Mouse (Mus musculus): ENCODE measurements at regions not wholly inside any gene's neighbourhood (a gene's known extent, or its start where the extent isn't known, plus 50 kb on each side); places are given as distances from the start of the nearest gene placed in this dataset.

DNA sequence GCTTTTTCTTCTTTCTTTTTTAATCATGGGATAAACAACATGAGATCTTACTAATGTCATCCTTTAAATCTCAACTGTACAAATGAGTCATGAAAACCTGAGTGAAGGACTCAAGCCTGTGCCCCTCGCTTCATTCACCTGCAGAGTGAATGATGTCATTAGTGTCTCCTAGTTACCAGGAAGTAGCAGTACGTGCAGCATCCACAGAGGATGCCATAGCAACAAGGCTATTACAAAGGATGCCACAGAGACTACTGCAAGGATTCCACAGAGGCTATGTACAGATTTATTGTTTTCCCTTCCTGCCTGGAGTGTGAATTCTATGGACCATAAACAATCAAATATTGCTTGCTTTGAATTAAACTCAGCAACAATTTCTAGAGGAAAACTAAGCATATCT, 98.0 kb upstream of the Fat4 start:
- TF ChIP-seq TAL1 (IDR thresholded peaks at IDR 0.05; ENCODE audit: low read length) = no peak
- no peak for TF ChIP-seq GATA1 (IDR thresholded peaks at IDR 0.05; ENCODE audit: low read length)
- no peak overlapping the region for H3K4me3 ChIP-seq (replicated peaks)
- H3K9me3 ChIP-seq (ENCODE audit: control insufficient read depth, low read length) = no peaks in the 10 kb centered on the region
- H3K27me3 ChIP-seq (ENCODE audit: control insufficient read depth) = no peaks in the 10 kb centered on the region
- H3K4me1 ChIP-seq (ENCODE audit: control insufficient read depth) = no peaks in the 10 kb centered on the region
- H3K36me3 ChIP-seq (ENCODE audit: control insufficient read depth) = no peaks in the 10 kb centered on the region

DNA sequence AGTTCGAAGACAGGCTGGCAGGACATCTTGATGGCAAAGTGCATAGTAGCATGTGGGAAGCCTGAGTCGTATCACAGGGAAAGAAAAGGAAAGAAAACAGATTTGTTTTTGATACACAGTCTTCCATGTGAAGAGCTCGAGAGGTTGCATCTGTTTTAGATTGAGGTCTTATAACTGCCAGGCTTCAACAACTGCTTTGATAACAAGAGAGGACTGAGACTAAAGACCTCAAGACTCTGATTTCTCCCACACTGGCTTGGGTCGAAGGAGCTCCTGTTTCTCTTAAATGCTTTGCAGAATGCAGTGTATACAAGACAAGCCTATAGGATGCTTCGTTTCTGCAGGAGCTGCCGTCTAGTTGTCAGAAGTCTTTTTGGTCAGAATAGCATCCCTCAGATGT, 103.0 kb upstream of the Fat4 start:
- no peaks in the 10 kb centered on the region for H3K9me3 ChIP-seq (ENCODE audit: control insufficient read depth, low read length)
- no peaks in the 10 kb centered on the region for H3K36me3 ChIP-seq (ENCODE audit: control insufficient read depth)
- no peak for TF ChIP-seq GATA1 (IDR thresholded peaks at IDR 0.05; ENCODE audit: low read length)
- TF ChIP-seq TAL1 (IDR thresholded peaks at IDR 0.05; ENCODE audit: low read length) = no peak
- H3K4me3 ChIP-seq (replicated peaks) = no peak overlapping the region
- no peaks in the 10 kb centered on the region for H3K27me3 ChIP-seq (ENCODE audit: control insufficient read depth)
- no peaks in the 10 kb centered on the region for H3K4me1 ChIP-seq (ENCODE audit: control insufficient read depth)

DNA sequence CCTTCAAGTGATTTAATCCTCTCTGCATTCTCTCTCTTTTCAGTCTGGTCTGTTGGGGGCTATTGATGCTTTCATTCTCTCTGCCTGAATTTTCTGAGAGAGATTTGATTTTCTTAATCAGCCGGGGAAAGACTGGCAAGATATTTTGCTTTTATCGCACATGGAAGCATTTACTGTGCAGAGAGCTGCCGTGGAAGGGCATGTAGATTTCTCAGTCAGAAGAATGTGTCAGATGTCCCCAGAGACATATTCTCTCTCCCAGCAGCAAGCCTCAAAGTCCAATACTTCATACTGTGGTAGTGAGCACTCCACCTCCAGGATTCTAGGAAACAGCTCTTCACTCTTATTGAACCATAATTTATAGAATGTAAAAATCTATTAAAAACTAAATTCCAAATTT, 103.7 kb upstream of the Fat4 start:
- Histone ChIP-seq H3K27me3 (ENCODE audit: control insufficient read depth) (no peaks in the 10 kb centered on the region), H3K9me3 (ENCODE audit: control insufficient read depth, low read length) (no peaks in the 10 kb centered on the region), H3K4me3 (replicated peaks) (no peak overlapping the region), H3K36me3 (ENCODE audit: control insufficient read depth) (no peaks in the 10 kb centered on the region), H3K4me1 (ENCODE audit: control insufficient read depth) (no peaks in the 10 kb centered on the region)
- TF ChIP-seq TAL1 (IDR thresholded peaks at IDR 0.05; ENCODE audit: low read length) (no peak), GATA1 (IDR thresholded peaks at IDR 0.05; ENCODE audit: low read length) (no peak)

DNA sequence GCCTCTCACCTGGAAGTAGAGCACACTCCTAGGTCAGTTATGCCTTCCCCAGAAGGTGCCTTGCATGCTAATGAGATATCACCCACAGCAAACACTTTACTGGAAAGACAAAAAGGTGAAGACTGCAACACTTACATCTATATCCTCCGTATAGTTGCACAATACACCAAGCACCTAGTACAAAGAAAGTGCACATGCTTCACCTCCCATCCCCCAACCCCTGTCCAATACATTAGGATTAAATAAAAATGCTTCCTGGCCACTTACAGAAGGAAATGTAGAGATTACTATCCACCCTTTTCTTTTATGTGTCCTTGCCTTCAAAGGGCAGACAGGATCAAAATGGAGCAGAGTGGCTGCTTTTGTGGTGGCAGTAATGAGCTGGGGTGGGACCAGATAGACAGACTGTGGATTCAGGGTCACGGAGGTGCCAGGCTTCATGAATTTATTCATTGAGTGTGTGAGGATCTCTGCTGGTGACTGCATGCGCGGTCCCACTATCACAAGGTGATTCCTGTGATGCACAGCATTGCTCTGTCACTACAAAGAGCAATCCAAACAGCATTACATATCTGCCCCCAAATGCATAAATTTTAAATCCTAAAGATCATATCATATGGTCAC, 109.9 kb upstream of the Fat4 start:
- no peak overlapping the region for H3K4me3 ChIP-seq (replicated peaks)
- TF ChIP-seq TAL1 (IDR thresholded peaks at IDR 0.05; ENCODE audit: low read length) (no peak), GATA1 (IDR thresholded peaks at IDR 0.05; ENCODE audit: low read length) (no peak)
- no peaks in the 10 kb centered on the region for H3K36me3 ChIP-seq (ENCODE audit: control insufficient read depth)
- H3K4me1 ChIP-seq (ENCODE audit: control insufficient read depth) = no peaks in the 10 kb centered on the region
- H3K9me3 ChIP-seq (ENCODE audit: control insufficient read depth, low read length) = no peaks in the 10 kb centered on the region
- H3K27me3 ChIP-seq (ENCODE audit: control insufficient read depth) = no peaks in the 10 kb centered on the region

DNA sequence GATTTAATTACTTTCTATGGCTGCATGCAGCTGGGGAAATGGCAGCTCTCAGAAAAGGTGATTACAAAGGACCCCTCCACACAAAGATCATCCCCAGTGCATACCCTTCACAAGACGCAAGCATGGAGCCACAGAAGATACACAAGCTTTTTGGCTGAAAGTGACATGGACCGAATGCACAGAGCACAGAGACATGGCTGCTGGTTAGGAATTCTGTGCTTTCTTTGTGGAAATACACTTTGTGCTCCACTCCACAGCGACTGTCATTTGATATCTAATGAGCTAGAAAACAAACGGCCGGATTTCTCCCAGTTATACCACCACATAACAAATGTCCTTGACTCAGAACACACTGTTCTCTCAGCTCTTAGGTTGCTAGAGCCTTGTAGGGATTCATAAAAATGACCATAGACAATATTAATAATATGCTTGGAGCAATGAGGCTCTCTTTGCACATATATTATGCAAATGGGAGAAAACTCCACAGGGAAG, 132.1 kb upstream of the Fat4 start:
- no peaks in the 10 kb centered on the region for H3K9me3 ChIP-seq (ENCODE audit: control insufficient read depth, low read length)
- TF ChIP-seq GATA1 (IDR thresholded peaks at IDR 0.05; ENCODE audit: low read length) (no peak), TAL1 (IDR thresholded peaks at IDR 0.05; ENCODE audit: low read length) (no peak)
- H3K4me3 ChIP-seq (replicated peaks) = no peak overlapping the region
- H3K27me3 ChIP-seq (ENCODE audit: control insufficient read depth) = no peaks in the 10 kb centered on the region
- no peaks in the 10 kb centered on the region for H3K36me3 ChIP-seq (ENCODE audit: control insufficient read depth)
- no peaks in the 10 kb centered on the region for H3K4me1 ChIP-seq (ENCODE audit: control insufficient read depth)

DNA sequence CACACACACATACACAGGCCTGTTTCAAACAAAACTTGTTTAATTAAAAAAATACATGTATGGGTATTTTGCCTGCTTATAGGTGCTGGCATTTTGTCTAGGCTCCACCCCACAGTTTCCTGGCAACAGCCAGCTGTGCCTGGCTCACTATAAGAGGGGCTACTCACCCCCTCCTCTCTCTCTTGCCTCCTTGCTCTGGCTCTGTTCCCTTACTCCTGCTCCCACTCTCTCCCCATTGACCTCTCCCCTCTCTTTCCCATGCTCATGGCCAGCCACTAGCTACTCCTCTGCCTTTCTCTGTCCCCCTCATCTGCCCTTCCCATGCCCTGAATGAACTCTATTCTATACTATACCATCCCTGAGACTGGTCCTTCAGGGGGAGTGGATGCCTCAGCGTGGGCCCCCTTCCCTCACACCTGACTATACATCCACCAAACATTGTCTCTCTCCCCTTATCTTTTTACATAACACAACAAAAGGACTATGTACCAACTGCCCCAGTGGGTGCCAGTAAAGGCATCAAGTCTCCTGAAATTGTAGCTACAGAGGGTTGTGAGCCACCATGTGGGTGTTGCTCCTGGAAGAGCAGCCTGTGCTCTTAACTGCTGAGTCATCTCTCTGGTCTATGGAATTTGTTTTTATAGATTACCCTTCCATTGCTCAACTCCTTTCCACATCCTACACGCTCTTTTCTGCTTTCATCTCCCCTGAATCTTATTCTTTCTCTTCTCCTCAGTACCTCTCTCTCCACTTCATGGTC, 133.1 kb upstream of the Fat4 start:
- no peaks in the 10 kb centered on the region for H3K4me1 ChIP-seq (ENCODE audit: control insufficient read depth)
- no peaks in the 10 kb centered on the region for H3K9me3 ChIP-seq (ENCODE audit: control insufficient read depth, low read length)
- H3K27me3 ChIP-seq (ENCODE audit: control insufficient read depth) = no peaks in the 10 kb centered on the region
- H3K4me3 ChIP-seq (replicated peaks) = no peak overlapping the region
- H3K36me3 ChIP-seq (ENCODE audit: control insufficient read depth) = no peaks in the 10 kb centered on the region
- no peak for TF ChIP-seq TAL1 (IDR thresholded peaks at IDR 0.05; ENCODE audit: low read length)
- TF ChIP-seq GATA1 (IDR thresholded peaks at IDR 0.05; ENCODE audit: low read length) = no peak

DNA sequence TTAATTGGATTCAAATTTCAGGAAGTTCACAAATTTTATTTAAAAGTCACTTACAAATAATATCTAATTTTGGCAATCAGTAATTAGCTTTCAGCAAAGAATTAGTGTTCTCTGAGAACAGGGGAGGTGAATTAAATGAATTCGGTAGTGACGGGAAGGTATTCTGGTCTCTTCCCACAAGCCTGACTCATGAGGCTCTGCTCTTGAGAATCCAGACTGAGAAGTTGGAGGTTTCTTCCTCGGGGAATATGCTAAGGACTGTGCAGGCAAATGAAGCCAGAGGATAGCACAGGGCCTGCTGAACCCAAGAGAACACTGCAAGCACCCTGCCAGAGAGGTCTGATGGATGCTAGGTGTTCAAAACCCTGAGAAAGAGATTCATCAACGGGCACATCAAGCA, 144.6 kb upstream of the Fat4 start:
- no peaks in the 10 kb centered on the region for H3K9me3 ChIP-seq (ENCODE audit: control insufficient read depth, low read length)
- no peaks in the 10 kb centered on the region for H3K4me1 ChIP-seq (ENCODE audit: control insufficient read depth)
- no peaks in the 10 kb centered on the region for H3K27me3 ChIP-seq (ENCODE audit: control insufficient read depth)
- TF ChIP-seq TAL1 (IDR thresholded peaks at IDR 0.05; ENCODE audit: low read length) = no peak
- no peak for TF ChIP-seq GATA1 (IDR thresholded peaks at IDR 0.05; ENCODE audit: low read length)
- H3K36me3 ChIP-seq (ENCODE audit: control insufficient read depth) = no peaks in the 10 kb centered on the region
- H3K4me3 ChIP-seq (replicated peaks) = no peak overlapping the region

DNA sequence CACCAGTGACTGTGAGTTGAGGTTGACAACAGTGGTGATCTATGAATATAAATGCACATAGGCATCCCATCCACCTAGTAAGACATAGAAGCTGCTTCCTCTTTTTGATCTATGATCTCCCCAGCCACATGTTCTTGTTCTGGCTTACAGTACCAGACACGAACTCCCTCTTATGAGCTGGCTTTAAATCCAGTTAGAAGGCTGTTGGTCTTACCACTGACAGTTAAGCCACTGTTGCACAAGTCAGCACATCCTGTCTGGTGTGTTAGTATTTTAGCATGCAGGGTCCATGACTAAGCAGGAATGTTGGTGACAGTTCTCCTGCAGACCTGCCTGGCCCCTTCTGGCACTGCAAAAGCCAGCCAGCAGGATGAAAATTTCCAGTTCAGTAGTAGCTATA, 164.1 kb upstream of the Fat4 start:
- no peak for TF ChIP-seq GATA1 (IDR thresholded peaks at IDR 0.05; ENCODE audit: low read length)
- TF ChIP-seq TAL1 (IDR thresholded peaks at IDR 0.05; ENCODE audit: low read length) = no peak
- Histone ChIP-seq H3K4me1 (ENCODE audit: control insufficient read depth) (no peaks in the 10 kb centered on the region), H3K36me3 (ENCODE audit: control insufficient read depth) (no peaks in the 10 kb centered on the region), H3K27me3 (ENCODE audit: control insufficient read depth) (no peaks in the 10 kb centered on the region), H3K9me3 (ENCODE audit: control insufficient read depth, low read length) (no peaks in the 10 kb centered on the region), H3K4me3 (replicated peaks) (no peak overlapping the region)

DNA sequence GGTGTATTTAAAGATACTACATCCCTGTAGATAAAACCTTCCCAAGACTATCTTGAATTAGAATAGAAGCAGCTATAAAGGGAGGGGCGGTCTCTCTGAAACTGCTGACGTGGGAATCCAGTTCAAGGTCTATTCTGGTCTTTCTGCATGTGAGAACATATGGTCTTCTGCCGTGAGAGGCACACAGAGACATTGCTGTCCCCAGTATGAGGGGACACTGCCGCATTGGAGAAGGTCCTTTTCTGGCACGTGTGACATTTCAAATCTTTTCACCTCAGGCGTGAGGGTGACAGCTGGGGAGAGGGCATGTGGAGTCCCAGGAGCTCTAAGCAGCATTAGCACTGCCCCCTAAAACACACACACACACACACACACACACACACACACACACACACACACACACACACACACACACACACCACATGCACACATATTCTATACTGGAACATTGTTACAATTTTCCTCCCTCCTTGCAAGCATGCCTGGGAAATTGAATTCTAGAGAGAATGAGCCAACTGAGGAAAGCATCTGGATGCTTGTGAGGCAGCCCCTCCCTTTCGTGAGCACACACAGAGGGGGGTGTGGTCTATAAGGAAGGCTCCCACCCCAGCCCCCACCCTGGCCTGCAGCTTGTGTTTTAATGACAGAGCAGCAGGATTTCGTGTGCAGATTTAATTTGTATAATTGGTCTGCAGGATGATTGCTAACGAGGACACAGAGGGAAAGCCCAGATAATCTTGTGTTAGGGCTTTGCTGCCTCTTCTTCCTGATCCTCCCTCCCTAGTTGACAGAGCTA, 174.5 kb upstream of the Fat4 start:
- Histone ChIP-seq H3K4me1 (ENCODE audit: control insufficient read depth) (no peaks in the 10 kb centered on the region), H3K27me3 (ENCODE audit: control insufficient read depth) (no peaks in the 10 kb centered on the region), H3K36me3 (ENCODE audit: control insufficient read depth) (no peaks in the 10 kb centered on the region), H3K4me3 (replicated peaks) (no peak overlapping the region), H3K9me3 (ENCODE audit: control insufficient read depth, low read length) (0 out of 2 replicates have a peak, but pooled peaks cover 4% of the 10 kb centered on the region)
- TF ChIP-seq TAL1 (IDR thresholded peaks at IDR 0.05; ENCODE audit: low read length) = no peak
- no peak for TF ChIP-seq GATA1 (IDR thresholded peaks at IDR 0.05; ENCODE audit: low read length)

Measured in erythroblast, embryonic 14.5 days (primary cell).